Mouse (Mus musculus): ENCODE measurements at regions not wholly inside any gene's neighbourhood (a gene's known extent, or its start where the extent isn't known, plus 50 kb on each side); places are given as distances from the start of the nearest gene placed in this dataset.
"Not testable (repeated sequence)": the region's sequence is repeated elsewhere in the genome, so short reads cannot be mapped to it uniquely, and the experiment has no call there.

GRCm38 (mm10) chr17:63699537-63699936, 163.3 kb upstream of the Fer start:
- DNase-seq (ENCODE audit: low spot score in 2 of 2): no peak

DNA sequence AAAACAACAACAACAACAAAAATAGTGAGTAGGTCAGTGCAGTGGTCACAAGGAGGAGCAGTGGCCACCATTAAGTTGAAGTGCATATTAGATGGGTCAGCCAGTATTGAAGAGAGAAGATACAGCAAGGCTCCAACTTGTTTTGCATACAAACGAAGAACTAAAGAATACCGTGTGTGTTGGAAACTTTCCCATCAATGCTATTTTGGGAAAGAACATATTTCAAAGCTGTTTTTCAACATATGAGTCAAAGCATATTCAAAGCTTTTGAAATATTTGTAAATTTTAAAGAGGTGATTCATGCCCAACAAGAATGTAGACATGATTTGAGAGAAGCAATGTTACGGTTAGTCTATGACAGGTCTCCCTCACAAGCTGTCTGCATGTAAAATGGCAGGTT, 157.9 kb upstream of the Fer start:
- DNase-seq (ENCODE audit: low spot score in 2 of 2): no peak

DNA sequence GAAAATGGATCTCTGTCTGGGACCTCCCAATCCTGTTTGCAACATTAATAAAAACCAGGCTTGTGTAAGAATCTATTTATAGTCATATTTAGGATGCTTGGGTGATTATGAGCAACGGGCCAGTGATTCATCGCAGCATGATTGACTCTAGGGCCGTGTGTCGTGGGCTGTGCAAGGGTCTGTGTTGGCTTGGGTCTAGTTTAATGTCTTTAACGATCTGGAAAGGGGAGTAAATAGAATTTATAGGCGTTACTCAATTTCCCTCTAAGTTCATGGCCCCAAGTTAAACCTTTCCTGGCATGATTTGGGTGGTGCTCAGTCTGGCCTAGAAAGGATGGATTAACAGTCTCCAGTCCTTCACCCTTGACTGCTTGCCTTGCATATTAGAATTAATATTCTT, 149.9 kb upstream of the Fer start:
- DNase-seq (ENCODE audit: low spot score in 2 of 2): no peak

- DNase-seq (ENCODE audit: low spot score in 2 of 2): no peak
Observed at GRCm38 (mm10) chr17:63715687-63716086, 147.2 kb upstream of the Fer start.

GRCm38 (mm10) chr17:63716161-63716560, 146.7 kb upstream of the Fer start:
- DNase-seq (ENCODE audit: low spot score in 2 of 2): no peak

- DNase-seq (ENCODE audit: low spot score in 2 of 2): no peak
Observed at GRCm38 (mm10) chr17:63717051-63717578, 145.7 kb upstream of the Fer start.

- no peak for DNase-seq (ENCODE audit: low spot score in 2 of 2)
Observed at GRCm38 (mm10) chr17:63718972-63719715, 143.7 kb upstream of the Fer start.

DNA sequence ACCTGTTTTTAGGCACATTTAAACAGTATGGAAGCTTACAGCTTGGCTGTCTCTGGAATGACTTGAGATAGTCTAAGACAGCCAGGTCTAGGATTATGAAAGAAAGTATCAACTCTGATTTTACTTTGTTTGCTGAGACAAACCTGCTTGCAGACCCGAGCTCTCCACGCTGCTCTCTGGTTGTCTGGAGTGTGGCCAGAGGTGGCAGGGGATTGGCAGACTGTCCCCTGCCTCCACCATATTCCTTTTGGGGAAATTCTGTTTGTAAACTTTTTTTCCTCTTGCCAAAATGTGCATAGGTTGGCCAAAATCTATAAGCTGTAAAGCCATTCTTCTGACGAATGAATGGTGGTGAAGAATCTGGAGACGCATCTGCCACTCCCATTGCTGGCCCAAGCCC, 143.1 kb upstream of the Fer start:
- no peak for DNase-seq (ENCODE audit: low spot score in 2 of 2)

- DNase-seq (ENCODE audit: low spot score in 2 of 2): no peak
Observed at GRCm38 (mm10) chr17:63720883-63721282, 142.0 kb upstream of the Fer start.

DNA sequence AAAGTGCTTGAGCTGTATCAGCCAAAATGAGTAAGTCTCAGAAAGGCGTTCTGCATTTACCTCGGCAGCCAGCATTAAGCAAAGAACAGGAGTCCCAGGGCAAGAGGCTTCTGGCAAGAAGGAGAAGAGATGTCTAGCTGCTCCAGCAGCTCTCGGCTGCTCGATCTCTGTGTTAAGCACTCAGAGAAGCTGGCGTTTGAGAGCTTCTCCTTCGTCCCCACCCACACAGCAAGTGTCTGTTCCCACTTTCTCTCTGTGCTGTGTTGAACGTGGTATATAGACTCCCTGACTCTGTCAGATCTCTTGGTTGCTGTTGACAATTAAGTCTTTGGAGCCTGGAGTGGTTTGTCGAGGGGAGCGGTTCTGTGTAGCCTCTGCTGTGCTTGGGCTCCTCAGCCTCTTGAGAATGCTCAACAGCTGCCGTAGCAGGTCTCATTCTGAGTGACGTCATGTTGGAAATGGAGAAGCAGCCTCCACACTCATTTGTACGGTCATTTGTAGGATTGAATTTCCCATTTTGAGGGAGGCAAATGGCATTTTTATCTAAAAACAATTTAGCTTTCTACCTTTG, 140.3 kb upstream of the Fer start:
- no peak for DNase-seq (ENCODE audit: low spot score in 2 of 2)

- no peak for DNase-seq (ENCODE audit: low spot score in 2 of 2)
Observed at GRCm38 (mm10) chr17:63738206-63738605, 124.7 kb upstream of the Fer start.

GRCm38 (mm10) chr17:63739710-63740109, 123.2 kb upstream of the Fer start:
- DNase-seq (ENCODE audit: low spot score in 2 of 2): no peak

GRCm38 (mm10) chr17:63749257-63749656, 113.6 kb upstream of the Fer start:
- DNase-seq (ENCODE audit: low spot score in 2 of 2): not testable (repeated sequence)

GRCm38 (mm10) chr17:63754399-63754798, 108.5 kb upstream of the Fer start:
- no peak for DNase-seq (ENCODE audit: low spot score in 2 of 2)

DNA sequence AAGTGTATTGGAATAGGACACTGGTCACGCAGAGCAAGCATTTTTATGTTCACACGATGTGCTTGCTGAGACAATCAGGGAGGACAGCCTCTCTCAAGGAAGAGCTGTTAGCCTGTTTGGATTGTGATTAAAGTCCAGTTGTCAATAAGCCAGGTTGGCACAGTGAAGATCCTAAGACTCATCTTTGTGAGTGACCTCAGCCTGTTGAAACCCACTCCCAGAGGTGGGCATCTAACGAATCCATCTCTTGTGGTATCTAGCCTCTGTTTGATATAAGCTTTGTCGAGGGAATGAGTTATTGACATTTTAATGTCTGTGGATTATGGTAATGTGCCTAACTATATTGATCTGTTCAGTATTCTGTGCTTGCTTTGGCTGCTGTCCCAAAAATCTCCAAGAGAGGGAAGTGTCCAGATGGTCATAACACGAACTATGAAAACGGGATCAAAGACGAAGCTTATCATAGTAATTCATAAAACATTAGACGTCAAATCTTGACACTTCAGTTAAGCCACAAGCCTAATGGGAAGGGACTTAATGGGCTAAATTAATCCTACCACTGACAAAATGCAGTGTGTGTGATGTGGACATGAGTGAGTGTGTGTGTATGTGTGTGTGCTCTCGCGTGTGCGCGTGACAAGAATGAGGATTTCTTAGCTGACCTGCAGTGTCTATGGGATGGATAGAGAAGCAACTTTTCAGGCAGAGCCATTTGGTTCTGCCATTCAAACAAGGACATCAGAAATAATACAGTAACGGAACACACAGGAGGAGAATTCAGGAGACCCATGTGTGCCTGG, 104.8 kb upstream of the Fer start:
- no peak for DNase-seq (ENCODE audit: low spot score in 2 of 2)

DNA sequence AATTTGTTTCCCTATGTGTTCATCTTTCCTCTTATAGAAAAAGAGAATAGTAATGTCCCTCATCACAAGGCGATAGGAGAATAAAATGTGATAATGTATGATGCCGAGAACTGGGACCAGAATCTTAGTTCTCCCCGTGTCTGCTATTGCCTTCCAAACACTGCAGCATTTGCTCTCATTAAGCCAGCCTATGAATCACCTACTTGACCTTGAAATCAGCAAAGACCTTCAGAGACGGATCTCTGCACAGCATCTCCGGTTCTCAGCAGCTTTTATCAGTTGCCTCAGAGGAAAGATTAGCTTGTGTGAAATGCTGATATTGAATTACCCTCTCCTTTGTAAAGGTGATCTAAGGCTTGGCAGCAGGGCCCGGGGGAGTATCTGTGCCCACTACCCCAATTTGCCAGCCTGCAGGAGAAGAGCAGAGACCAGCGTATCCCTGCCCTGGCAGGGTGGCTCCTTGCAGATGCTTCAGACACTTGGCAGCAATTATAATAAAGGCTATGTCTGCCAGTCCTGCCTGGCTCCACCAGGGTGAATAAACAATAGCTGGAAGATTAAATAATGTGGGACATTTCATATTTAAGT, 104.0 kb upstream of the Fer start:
- no peak for DNase-seq (ENCODE audit: low spot score in 2 of 2)

GRCm38 (mm10) chr17:63761058-63761457, 101.8 kb upstream of the Fer start:
- no peak for DNase-seq (ENCODE audit: low spot score in 2 of 2)

DNA sequence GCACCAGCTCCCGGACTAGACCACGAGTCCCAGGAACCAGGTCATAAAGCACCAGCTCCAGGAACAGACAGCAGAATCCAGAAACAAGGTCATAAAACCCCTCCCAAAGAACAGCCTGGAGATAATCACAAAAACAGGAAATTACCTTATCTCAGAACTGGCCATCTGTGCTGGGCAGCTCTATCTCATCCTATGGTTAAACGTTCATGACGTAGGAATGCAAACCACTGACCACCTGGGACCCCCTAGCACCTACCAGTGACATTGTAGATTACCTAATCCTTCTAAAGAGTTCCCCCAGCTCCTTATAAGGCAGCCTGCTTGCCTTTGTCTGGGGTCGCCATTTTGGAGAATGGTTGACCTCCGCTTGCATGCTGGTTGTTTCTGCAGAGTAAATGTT, 91.8 kb upstream of the Fer start:
- DNase-seq (ENCODE audit: low spot score in 2 of 2): no peak

- DNase-seq (ENCODE audit: low spot score in 2 of 2): no peak
Observed at GRCm38 (mm10) chr17:63784381-63785116, 78.3 kb upstream of the Fer start.

GRCm38 (mm10) chr17:63786444-63786843, 76.4 kb upstream of the Fer start:
- DNase-seq (ENCODE audit: low spot score in 2 of 2): no peak

DNA sequence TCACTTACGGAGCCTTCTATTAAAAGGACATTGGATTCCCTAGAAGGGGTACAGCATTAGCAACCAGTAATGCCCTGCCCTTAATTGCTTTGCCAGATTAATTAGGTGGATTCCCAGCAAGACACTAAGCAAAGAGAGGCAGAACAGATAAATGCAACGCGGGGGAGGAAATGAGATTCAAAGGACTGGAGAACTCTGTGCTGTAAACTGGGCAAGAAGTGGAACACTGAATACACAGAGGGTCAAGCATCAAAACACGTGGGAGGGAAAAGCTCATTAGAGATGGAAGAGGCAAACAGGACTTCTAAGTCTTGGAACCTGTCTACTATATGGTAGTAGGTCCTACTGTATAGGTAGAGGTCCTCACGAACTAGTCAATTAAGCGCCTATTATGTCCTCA, 68.5 kb upstream of the Fer start:
- no peak for DNase-seq (ENCODE audit: low spot score in 2 of 2)

Measured in adrenal gland, adult 18-20 months (tissue).